Mouse (Mus musculus) liver, adult 2 months (tissue): ENCODE measurements around the gene Tnfsf12.

Experiments
- CTCF ChIP-seq: fragments of 200-500 bp; IDR thresholded peaks from 2 replicates; pipeline ENCODE4 v1.5.1; 2011; ENCODE audit warnings: low read depth, low read length, control low read depth
- POLR2A ChIP-seq: fragments of 200-500 bp; IDR thresholded peaks from 2 replicates; pipeline ENCODE4 v1.6.1; 2011; ENCODE audit warnings: low read length, control low read depth; ENCODE audit not compliant: insufficient read depth; ENCODE audit errors: extremely low read depth

GRCm38 (mm10) chr11:69664841-69665240 is 30.8 kb downstream of the Tnfsf12 start:
- TF ChIP-seq POLR2A (no peak), CTCF (no peak)
